Mouse (Mus musculus) cortical plate, adult 2 months (tissue): ENCODE measurements around the gene Slc9a5.

Source experiments
- CTCF ChIP-seq: fragments of 200-500 bp; IDR thresholded peaks from 2 replicates; pipeline ENCODE4 v1.5.1; 2011; ENCODE audit warnings: mild to moderate bottlenecking, control low read depth, low read length; ENCODE audit not compliant: insufficient read depth; ENCODE audit errors: extremely low read depth
- POLR2A ChIP-seq: fragments of 200-500 bp; IDR thresholded peaks from 2 replicates; pipeline ENCODE4 v1.6.1; 2011; ENCODE audit warnings: mild to moderate bottlenecking, low read length, control low read depth; ENCODE audit not compliant: insufficient read depth; ENCODE audit errors: extremely low read depth

- TF ChIP-seq CTCF (no peak), POLR2A (no peak)
Observed at GRCm38 (mm10) chr8:105380308-105380707, 31.7 kb downstream of the Slc9a5 start.
